Mouse (Mus musculus): Measurements from ENCODE around the gene Axin2.

- TF ChIP-seq EP300 (IDR thresholded peaks at IDR 0.05; ENCODE audit: low read depth): no peak
- TF ChIP-seq CTCF (IDR thresholded peaks at IDR 0.05; ENCODE audit: low read depth): no peak
Measured at GRCm38 (mm10) chr11:108886060-108886459, 34.1 kb upstream of the Axin2 start.
